Mouse (Mus musculus): ENCODE data around the gene Rabgef1. TPM values are rescaled to one million over a fixed set of nuclear protein-coding genes. Genes with fewer than 3 reads are reported as not detected.

The Rabgef1 gene
- total RNA-seq, 1 experiment = 17.0 TPM

DNA sequence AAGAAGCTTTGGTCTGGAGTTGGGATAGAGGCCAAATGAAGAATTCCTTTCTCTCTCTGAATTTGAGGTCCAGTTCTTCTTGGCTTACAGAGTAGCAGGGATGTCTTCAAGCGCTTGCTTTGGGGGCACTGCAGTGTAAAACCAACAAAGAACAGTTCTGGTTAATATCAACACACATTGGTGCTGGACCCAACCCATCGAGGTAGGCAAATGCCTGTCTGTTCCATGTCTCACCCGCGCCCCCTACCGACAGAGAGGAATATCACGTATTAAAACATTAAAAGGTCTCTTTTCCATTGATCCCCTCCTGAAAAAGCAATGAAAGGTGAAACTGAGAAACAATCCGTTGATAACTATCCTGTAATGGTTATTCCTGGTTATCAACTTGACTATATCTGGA, 7.9 kb upstream of the Rabgef1 start:
- peak; percentile 80 for DNase-seq (ENCODE audit: low read depth, low spot score)
- in situ Hi-C loops (cut with MboI; ENCODE audit: low sequenced_read_pairs in 2 of 2, unreplicated experiment in 2 of 2) = no loop called here
- no peak overlapping the region for H3K9ac ChIP-seq (ENCODE audit: insufficient read depth, low read depth, low read length, poor library complexity, severe bottlenecking)

DNA sequence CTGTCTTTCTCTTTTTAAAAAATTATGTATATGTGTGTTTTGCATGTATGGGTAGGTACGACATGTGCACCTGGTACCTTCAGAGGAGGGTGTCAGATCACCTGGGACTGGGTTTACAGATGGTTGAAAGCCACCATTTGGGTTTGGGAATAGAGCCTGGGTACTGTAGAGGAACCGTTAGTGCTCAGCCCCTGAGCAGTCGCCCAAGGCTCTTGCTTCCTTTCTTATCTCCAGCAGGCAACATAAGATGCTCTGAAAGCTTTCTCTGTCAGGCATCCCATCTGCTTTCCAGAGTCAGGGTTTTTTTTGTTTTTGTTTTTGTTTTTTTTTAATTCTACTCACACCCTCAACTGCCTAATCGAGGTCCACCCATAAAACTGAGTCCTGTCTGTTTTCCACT, 6.4 kb upstream of the Rabgef1 start:
- in situ Hi-C loops (cut with MboI; ENCODE audit: low sequenced_read_pairs in 2 of 2, unreplicated experiment in 2 of 2) = no loop called here
- no peaks in the 10 kb centered on the region for H3K9me3 ChIP-seq (ENCODE audit: control insufficient read depth, insufficient read depth, low read depth, low read length)
- H3K9ac ChIP-seq (ENCODE audit: insufficient read depth, low read depth, low read length, poor library complexity, severe bottlenecking) = no peak overlapping the region
- no peaks in the 10 kb centered on the region for H3K36me3 ChIP-seq (ENCODE audit: control insufficient read depth, insufficient read depth, low read length, poor library complexity, severe bottlenecking)
- H3K4me1 ChIP-seq (ENCODE audit: control insufficient read depth in 2 of 2, insufficient read depth in 2 of 2, low read length in 2 of 2, poor library complexity in 1 of 2) = no peaks in the 10 kb centered on the region
- H3K4me3 ChIP-seq (ENCODE audit: insufficient read depth in 1 of 2, low read depth in 1 of 2, low read length in 2 of 2, poor library complexity in 1 of 2, severe bottlenecking in 1 of 2) = no peak overlapping the region
- TF ChIP-seq HCFC1 (IDR thresholded peaks at IDR 0.05; ENCODE audit: borderline replicate concordance, insufficient read depth, low read length) (no peak), ZC3H11A (IDR thresholded peaks at IDR 0.05; ENCODE audit: borderline replicate concordance, low read depth, low read length) (no peak), CHD2 (IDR thresholded peaks at IDR 0.05; ENCODE audit: low read depth, low read length) (no peak)
- DNase-seq (ENCODE audit: low read depth, low spot score) = no peak
- no peak overlapping the region for H3K27ac ChIP-seq (ENCODE audit: insufficient read depth, low read depth, low read length, poor library complexity, severe bottlenecking)

More for the DNA sequence above, 7.9 kb upstream of the Rabgef1 start:
- Histone ChIP-seq H3K36me3 (ENCODE audit: control insufficient read depth, insufficient read depth, low read length, poor library complexity, severe bottlenecking) (no peaks in the 10 kb centered on the region), H3K9me3 (ENCODE audit: control insufficient read depth, insufficient read depth, low read depth, low read length) (no peaks in the 10 kb centered on the region), H3K4me3 (ENCODE audit: insufficient read depth in 1 of 2, low read depth in 1 of 2, low read length in 2 of 2, poor library complexity in 1 of 2, severe bottlenecking in 1 of 2) (no peak overlapping the region), H3K27ac (ENCODE audit: insufficient read depth, low read depth, low read length, poor library complexity, severe bottlenecking) (no peak overlapping the region), H3K4me1 (ENCODE audit: control insufficient read depth in 2 of 2, insufficient read depth in 2 of 2, low read length in 2 of 2, poor library complexity in 1 of 2) (no peaks in the 10 kb centered on the region)
- TF ChIP-seq ZNF384 (IDR thresholded peaks at IDR 0.05; ENCODE audit: low read depth, low read length) (no peak), ZC3H11A (IDR thresholded peaks at IDR 0.05; ENCODE audit: borderline replicate concordance, low read depth, low read length) (no peak), MAFK (IDR thresholded peaks at IDR 0.05; ENCODE audit: insufficient read depth, low read depth, low read length) (no peak), HCFC1 (IDR thresholded peaks at IDR 0.05; ENCODE audit: borderline replicate concordance, insufficient read depth, low read length) (no peak)

DNA sequence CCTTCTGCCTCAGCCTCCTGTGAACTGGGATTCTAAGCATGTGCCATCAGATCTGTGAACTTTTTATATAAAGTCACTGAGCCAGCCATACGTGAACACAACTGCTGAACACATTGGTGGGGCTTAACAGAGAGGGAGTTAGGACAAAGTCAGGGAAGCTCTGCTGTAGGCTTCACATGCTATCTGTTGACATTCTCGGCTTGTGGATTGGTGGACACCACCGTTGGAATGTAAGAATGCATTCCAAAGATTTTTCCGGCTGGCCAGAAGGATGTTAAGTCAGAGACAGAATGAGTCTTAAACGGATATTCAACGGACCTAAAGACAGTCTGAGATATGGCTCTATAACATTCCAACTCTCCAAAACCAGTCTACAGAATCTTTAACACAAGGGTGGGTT, 2.5 kb upstream of the Rabgef1 start:
- no peak overlapping the region for H3K4me3 ChIP-seq (ENCODE audit: insufficient read depth in 1 of 2, low read depth in 1 of 2, low read length in 2 of 2, poor library complexity in 1 of 2, severe bottlenecking in 1 of 2)
- H3K4me1 ChIP-seq (ENCODE audit: control insufficient read depth in 2 of 2, insufficient read depth in 2 of 2, low read length in 2 of 2, poor library complexity in 1 of 2) = peaks cover 4 to 6% of the 10 kb centered on the region in 2 experiments; a peak in 2 of 4 replicates
- DNase-seq (ENCODE audit: low read depth, low spot score) = no peak
- no peak overlapping the region for H3K27ac ChIP-seq (ENCODE audit: insufficient read depth, low read depth, low read length, poor library complexity, severe bottlenecking)
- H3K9me3 ChIP-seq (ENCODE audit: control insufficient read depth, insufficient read depth, low read depth, low read length) = no peaks in the 10 kb centered on the region
- H3K36me3 ChIP-seq (ENCODE audit: control insufficient read depth, insufficient read depth, low read length, poor library complexity, severe bottlenecking) = no peaks in the 10 kb centered on the region
- in situ Hi-C loops (cut with MboI; ENCODE audit: low sequenced_read_pairs in 2 of 2, unreplicated experiment in 2 of 2) = no loop called here
- H3K9ac ChIP-seq (ENCODE audit: insufficient read depth, low read depth, low read length, poor library complexity, severe bottlenecking) = no peak overlapping the region
- TF ChIP-seq MAFK (IDR thresholded peaks at IDR 0.05; ENCODE audit: insufficient read depth, low read depth, low read length) (no peak), HCFC1 (IDR thresholded peaks at IDR 0.05; ENCODE audit: borderline replicate concordance, insufficient read depth, low read length) (no peak), CHD2 (IDR thresholded peaks at IDR 0.05; ENCODE audit: low read depth, low read length) (no peak), ZC3H11A (IDR thresholded peaks at IDR 0.05; ENCODE audit: borderline replicate concordance, low read depth, low read length) (no peak), ZNF384 (IDR thresholded peaks at IDR 0.05; ENCODE audit: low read depth, low read length) (no peak)

DNA sequence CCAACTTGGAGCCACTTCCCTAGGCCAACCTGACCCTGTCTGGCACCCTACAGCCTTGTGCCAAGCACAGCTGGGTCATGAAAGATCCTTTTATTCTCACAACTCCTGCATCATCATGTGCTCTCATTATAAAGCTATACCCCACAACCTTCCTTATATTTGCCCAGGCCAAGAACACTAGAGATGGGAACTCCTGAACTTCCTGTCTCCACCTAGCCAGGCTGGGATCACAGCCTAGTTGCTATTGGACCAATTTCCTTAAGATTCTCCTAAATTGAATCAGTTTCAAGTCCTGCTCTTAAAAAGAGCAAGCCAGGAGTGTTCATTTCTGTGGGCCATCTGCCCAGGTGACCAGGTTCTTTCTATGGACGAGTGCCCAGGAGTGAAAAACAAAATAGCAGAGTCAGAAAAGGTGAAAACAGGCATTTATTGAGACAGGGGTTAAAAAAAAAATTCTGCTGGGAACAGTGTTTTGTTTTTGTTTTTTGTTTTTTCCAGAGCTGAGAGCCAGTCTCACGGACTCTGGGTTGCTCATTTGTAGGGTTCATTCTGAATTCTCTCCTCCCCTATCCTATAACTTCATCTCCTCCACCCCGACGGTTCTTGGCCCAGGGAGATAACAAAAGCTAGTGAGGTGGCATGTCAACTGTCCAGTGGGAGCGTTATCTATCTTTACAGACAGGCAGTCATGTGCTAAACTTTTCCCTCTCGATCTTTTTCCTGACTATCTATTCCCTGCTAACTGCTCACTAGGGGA, 754 bp upstream of the Rabgef1 start:
- TF ChIP-seq ZC3H11A (IDR thresholded peaks at IDR 0.05; ENCODE audit: borderline replicate concordance, low read depth, low read length) = no peak
- TF ChIP-seq HCFC1 (IDR thresholded peaks at IDR 0.05; ENCODE audit: borderline replicate concordance, insufficient read depth, low read length) = no peak
- no peak for TF ChIP-seq MAFK (IDR thresholded peaks at IDR 0.05; ENCODE audit: insufficient read depth, low read depth, low read length)
- TF ChIP-seq ZNF384 (IDR thresholded peaks at IDR 0.05; ENCODE audit: low read depth, low read length) = no peak
- TF ChIP-seq CHD2 (IDR thresholded peaks at IDR 0.05; ENCODE audit: low read depth, low read length) = no peak
- in situ Hi-C loops (cut with MboI; ENCODE audit: low sequenced_read_pairs in 2 of 2, unreplicated experiment in 2 of 2) = no loop called here
- H3K36me3 ChIP-seq (ENCODE audit: control insufficient read depth, insufficient read depth, low read length, poor library complexity, severe bottlenecking) = no peaks in the 10 kb centered on the region
- H3K9ac ChIP-seq (ENCODE audit: insufficient read depth, low read depth, low read length, poor library complexity, severe bottlenecking) = peak overlapping the region; percentile 97
- H3K9me3 ChIP-seq (ENCODE audit: control insufficient read depth, insufficient read depth, low read depth, low read length) = no peaks in the 10 kb centered on the region
- H3K27ac ChIP-seq (ENCODE audit: insufficient read depth, low read depth, low read length, poor library complexity, severe bottlenecking) = peak overlapping the region; percentile 58; the same call in 1 of the 2 replicates
- DNase-seq (ENCODE audit: low read depth, low spot score) = no peak
- peaks cover 4 to 6% of the 10 kb centered on the region in 2 experiments; a peak in 2 of 4 replicates for H3K4me1 ChIP-seq (ENCODE audit: control insufficient read depth in 2 of 2, insufficient read depth in 2 of 2, low read length in 2 of 2, poor library complexity in 1 of 2)
- peak overlapping the region; percentile 99 to 100 for H3K4me3 ChIP-seq (ENCODE audit: insufficient read depth in 1 of 2, low read depth in 1 of 2, low read length in 2 of 2, poor library complexity in 1 of 2, severe bottlenecking in 1 of 2)
